Mouse (Mus musculus) embryonic facial prominence, embryonic 14.5 days (tissue): ENCODE measurements at regions not wholly inside any gene's neighbourhood (a gene's known extent, or its start where the extent isn't known, plus 50 kb on each side); places are given as distances from the start of the nearest gene placed in this dataset.

Source experiments
- ATAC-seq: fragments of 200-750 bp; cut with Nextera tagmentation; 2 replicates; pipeline ENCODE4 v1.8.0; 2017; ENCODE audit warnings: low read depth, moderate number of reproducible peaks, moderate TSS enrichment
- DNase-seq: peaks from one replicate; pipeline ENCODE4 v3.0.0-alpha.2; 2015; ENCODE audit warnings: low spot score
- H3K27ac ChIP-seq: fragments of 300-500 bp; sonication (generic); replicated peaks from 2 replicates; pipeline ENCODE4 v1.5.1; 2014; ENCODE audit warnings: low read depth, mild to moderate bottlenecking, low read length, moderate library complexity
- H3K27me3 ChIP-seq: fragments of 300-500 bp; sonication (generic); replicated peaks from 2 replicates; pipeline ENCODE4 v1.6.1; 2014; ENCODE audit warnings: low read length; ENCODE audit not compliant: control insufficient read depth, insufficient read depth
- H3K36me3 ChIP-seq: fragments of 300-500 bp; sonication (generic); 2 replicates; pipeline ENCODE4 v1.6.1; 2014; ENCODE audit warnings: low read length, mixed read lengths; ENCODE audit not compliant: control insufficient read depth, insufficient read depth
- H3K4me1 ChIP-seq: fragments of 300-500 bp; sonication (generic); 2 replicates; pipeline ENCODE4 v1.6.1; 2014; ENCODE audit warnings: antibody characterized with exemption, low read length; ENCODE audit not compliant: control insufficient read depth, insufficient read depth
- H3K4me2 ChIP-seq: fragments of 300-500 bp; sonication (generic); 2 replicates; pipeline ENCODE4 v1.6.1; 2014; ENCODE audit warnings: low read depth, mild to moderate bottlenecking, low read length, moderate library complexity, mixed read lengths
- H3K4me3 ChIP-seq: fragments of 300-500 bp; sonication (generic); 2 replicates; pipeline ENCODE4 v1.5.1; 2014; ENCODE audit warnings: low read depth, mild to moderate bottlenecking, low read length
- H3K9ac ChIP-seq: fragments of 300-500 bp; sonication (generic); 2 replicates; pipeline ENCODE4 v1.6.1; 2014; ENCODE audit warnings: low read depth, mild to moderate bottlenecking, low read length, moderate library complexity, mixed read lengths
- H3K9me3 ChIP-seq: fragments of 300-500 bp; sonication (generic); 2 replicates; pipeline ENCODE4 v1.6.1; 2016; ENCODE audit warnings: low read length; ENCODE audit not compliant: control insufficient read depth
- WGBS: fragments of 180-500 bp; shearing (Covaris S2); extraction: QIAGEN DNeasy Blood & Tissue Kit; methylation state at CpG from one replicate; pipeline ENCODE4 v1.1.7; 2014; 5-methylcytosine and 5-hydroxymethylcytosine counted together

- WGBS, result 33% methylated on average over 9 of the region's 9 CpGs
- ATAC-seq (peak; percentile 62; the same call in 1 of the 2 replicates), DNase-seq (peak; percentile 85)
Observed at GRCm38 (mm10) chr7:73120276-73120675, 255.0 kb upstream of the Rgma start.

GRCm38 (mm10) chr7:73124976-73125375 is 250.3 kb upstream of the Rgma start:
- peaks cover 10% of the 10 kb centered on the region; the same call in 1 of the 2 replicates for H3K4me1 ChIP-seq
- no peaks in the 10 kb centered on the region for H3K9me3 ChIP-seq
- WGBS, result 76% methylated on average over 2 of the region's 2 CpGs

More at GRCm38 (mm10) chr7:73120276-73120675, 255.0 kb upstream of the Rgma start:
- Histone ChIP-seq H3K4me1 (peaks cover 10% of the 10 kb centered on the region), H3K9me3 (no peaks in the 10 kb centered on the region), H3K27me3 (no peaks in the 10 kb centered on the region), H3K27ac (no peak overlapping the region), H3K36me3 (no peaks in the 10 kb centered on the region), H3K4me3 (no peak overlapping the region), H3K4me2 (no peak overlapping the region), H3K9ac (no peak overlapping the region)

GRCm38 (mm10) chr7:73125864-73126263 is 249.4 kb upstream of the Rgma start:
- WGBS, result 5% methylated on average over 11 of the region's 11 CpGs
- ATAC-seq (peak; percentile 75), DNase-seq (peak; percentile 54)
- no peak overlapping the region for H3K4me3 ChIP-seq
- H3K4me1 ChIP-seq, result peaks cover 10% of the 10 kb centered on the region; the same call in 1 of the 2 replicates
- H3K4me2 ChIP-seq, result no peak overlapping the region; the same call in 1 of the 2 replicates
- H3K27me3 ChIP-seq, result no peaks in the 10 kb centered on the region
- no peaks in the 10 kb centered on the region for H3K36me3 ChIP-seq
- no peak overlapping the region for H3K9ac ChIP-seq
- no peaks in the 10 kb centered on the region for H3K9me3 ChIP-seq
- H3K27ac ChIP-seq, result no peak overlapping the region

More at GRCm38 (mm10) chr7:73124976-73125375, 250.3 kb upstream of the Rgma start:
- Histone ChIP-seq H3K36me3 (no peaks in the 10 kb centered on the region), H3K27me3 (no peaks in the 10 kb centered on the region), H3K4me3 (no peak overlapping the region), H3K9ac (no peak overlapping the region), H3K4me2 (no peak overlapping the region), H3K27ac (no peak overlapping the region)
- no peak for ATAC-seq
- no peak for DNase-seq

GRCm38 (mm10) chr7:73135786-73136185 is 239.5 kb upstream of the Rgma start:
- no peaks in the 10 kb centered on the region for H3K4me1 ChIP-seq
- H3K9me3 ChIP-seq, result no peaks in the 10 kb centered on the region
- DNase-seq (no peak), ATAC-seq (no peak)
- no peaks in the 10 kb centered on the region for H3K36me3 ChIP-seq
- H3K4me2 ChIP-seq, result no peak overlapping the region
- H3K9ac ChIP-seq, result no peak overlapping the region
- H3K27ac ChIP-seq, result no peak overlapping the region
- no peak overlapping the region for H3K4me3 ChIP-seq
- no peaks in the 10 kb centered on the region; the same call in 1 of the 2 replicates for H3K27me3 ChIP-seq
- 74% methylated on average over 6 of the region's 6 CpGs for WGBS

- H3K4me2 ChIP-seq, result no peak overlapping the region
- ATAC-seq (no peak), DNase-seq (no peak)
- WGBS, result 27% methylated on average over 5 of the region's 5 CpGs
- H3K4me3 ChIP-seq, result no peak overlapping the region
- H3K4me1 ChIP-seq, result peaks cover 4% of the 10 kb centered on the region; the same call in 1 of the 2 replicates
- no peak overlapping the region for H3K27ac ChIP-seq
- no peaks in the 10 kb centered on the region for H3K9me3 ChIP-seq
- no peaks in the 10 kb centered on the region for H3K36me3 ChIP-seq
- no peak overlapping the region for H3K9ac ChIP-seq
- no peaks in the 10 kb centered on the region; the same call in 1 of the 2 replicates for H3K27me3 ChIP-seq
Observed at GRCm38 (mm10) chr7:73138269-73138668, 237.0 kb upstream of the Rgma start.

- no peak for DNase-seq
- no peak for ATAC-seq
Observed at GRCm38 (mm10) chr7:73138861-73139493, 236.3 kb upstream of the Rgma start.

GRCm38 (mm10) chr7:73139901-73140300 is 235.4 kb upstream of the Rgma start:
- Histone ChIP-seq H3K4me2 (no peak overlapping the region), H3K4me1 (peaks cover 4% of the 10 kb centered on the region; the same call in 1 of the 2 replicates), H3K4me3 (no peak overlapping the region), H3K9me3 (no peaks in the 10 kb centered on the region), H3K27me3 (no peaks in the 10 kb centered on the region; the same call in 1 of the 2 replicates), H3K27ac (no peak overlapping the region), H3K9ac (no peak overlapping the region), H3K36me3 (no peaks in the 10 kb centered on the region)
- ATAC-seq (no peak), DNase-seq (no peak)
- WGBS, result 62% methylated on average over 6 of the region's 6 CpGs

More at GRCm38 (mm10) chr7:73138861-73139493, 236.3 kb upstream of the Rgma start:
- no peaks in the 10 kb centered on the region; the same call in 1 of the 2 replicates for H3K27me3 ChIP-seq
- no peak overlapping the region for H3K4me3 ChIP-seq
- H3K36me3 ChIP-seq, result no peaks in the 10 kb centered on the region
- H3K27ac ChIP-seq, result no peak overlapping the region
- H3K4me2 ChIP-seq, result no peak overlapping the region
- no peak overlapping the region for H3K9ac ChIP-seq
- peaks cover 4% of the 10 kb centered on the region; the same call in 1 of the 2 replicates for H3K4me1 ChIP-seq
- WGBS, result 37% methylated on average over 8 of the region's 8 CpGs
- no peaks in the 10 kb centered on the region for H3K9me3 ChIP-seq

GRCm38 (mm10) chr7:73141167-73141566 is 234.1 kb upstream of the Rgma start:
- Histone ChIP-seq H3K36me3 (no peaks in the 10 kb centered on the region), H3K4me2 (no peak overlapping the region), H3K4me1 (peaks cover 4% of the 10 kb centered on the region; the same call in 1 of the 2 replicates), H3K27me3 (no peaks in the 10 kb centered on the region; the same call in 1 of the 2 replicates), H3K9me3 (no peaks in the 10 kb centered on the region), H3K4me3 (no peak overlapping the region), H3K9ac (no peak overlapping the region), H3K27ac (no peak overlapping the region)
- WGBS, result 10% methylated on average over 5 of the region's 5 CpGs
- DNase-seq, result peak; percentile 40
- no peak for ATAC-seq

GRCm38 (mm10) chr7:73143902-73144301 is 231.4 kb upstream of the Rgma start:
- Histone ChIP-seq H3K9me3 (no peaks in the 10 kb centered on the region), H3K4me2 (no peak overlapping the region), H3K27ac (no peak overlapping the region), H3K27me3 (no peaks in the 10 kb centered on the region), H3K9ac (no peak overlapping the region), H3K4me3 (no peak overlapping the region), H3K36me3 (no peaks in the 10 kb centered on the region), H3K4me1 (peaks cover 4% of the 10 kb centered on the region; the same call in 1 of the 2 replicates)
- DNase-seq (peak; percentile 24), ATAC-seq (no peak)
- 68% methylated on average over 11 of the region's 11 CpGs for WGBS
